Mouse (Mus musculus): ENCODE measurements at regions not wholly inside any gene's neighbourhood (a gene's known extent, or its start where the extent isn't known, plus 50 kb on each side); places are given as distances from the start of the nearest gene placed in this dataset.

GRCm38 (mm10) chr6:103809986-103810341 lies 299.6 kb downstream of the Chl1 start:
- no peak for DNase-seq (ENCODE audit: low read depth)

- DNase-seq (ENCODE audit: low read depth) = no peak
Observed at GRCm38 (mm10) chr6:103810342-103811001, 300.1 kb downstream of the Chl1 start.

- peak; percentile 5 for DNase-seq (ENCODE audit: low read depth)
Observed at GRCm38 (mm10) chr6:103816396-103816795, 306.0 kb downstream of the Chl1 start.

- no peak for DNase-seq (ENCODE audit: low read depth)
Observed at GRCm38 (mm10) chr6:103826042-103826441, 315.7 kb downstream of the Chl1 start.

GRCm38 (mm10) chr6:103827623-103828022 lies 317.2 kb downstream of the Chl1 start:
- DNase-seq (ENCODE audit: low read depth) = no peak

- DNase-seq (ENCODE audit: low read depth) = no peak
Observed at GRCm38 (mm10) chr6:103828866-103829265, 318.5 kb downstream of the Chl1 start.

GRCm38 (mm10) chr6:103832301-103832700 lies 321.9 kb downstream of the Chl1 start:
- DNase-seq (ENCODE audit: low read depth) = no peak

GRCm38 (mm10) chr6:103832808-103833207 lies 322.4 kb downstream of the Chl1 start:
- DNase-seq (ENCODE audit: low read depth) = no peak

GRCm38 (mm10) chr6:103833501-103834132 lies 323.2 kb downstream of the Chl1 start:
- peak; percentile 71 for DNase-seq (ENCODE audit: low read depth)

GRCm38 (mm10) chr6:103834726-103835229 lies 324.4 kb downstream of the Chl1 start:
- no peak for DNase-seq (ENCODE audit: low read depth)

GRCm38 (mm10) chr6:103859787-103860186 lies 349.4 kb downstream of the Chl1 start:
- no peak for DNase-seq (ENCODE audit: low read depth)

- DNase-seq (ENCODE audit: low read depth) = no peak
Observed at GRCm38 (mm10) chr6:103893455-103893854, 383.1 kb downstream of the Chl1 start.

GRCm38 (mm10) chr6:103924504-103924903 lies 414.1 kb downstream of the Chl1 start:
- DNase-seq (ENCODE audit: low read depth) = no peak

GRCm38 (mm10) chr6:103927094-103927493 lies 416.7 kb downstream of the Chl1 start:
- DNase-seq (ENCODE audit: low read depth) = no peak

GRCm38 (mm10) chr6:103940345-103940744 lies 430.0 kb downstream of the Chl1 start:
- DNase-seq (ENCODE audit: low read depth) = no peak

- no peak for DNase-seq (ENCODE audit: low read depth)
Observed at GRCm38 (mm10) chr6:103944361-103944760, 434.0 kb downstream of the Chl1 start.

- no peak for DNase-seq (ENCODE audit: low read depth)
Observed at GRCm38 (mm10) chr6:103947474-103947873, 437.1 kb downstream of the Chl1 start.

- DNase-seq (ENCODE audit: low read depth) = no peak
Observed at GRCm38 (mm10) chr6:103953134-103953771, 442.9 kb downstream of the Chl1 start.

- DNase-seq (ENCODE audit: low read depth) = no peak
Observed at GRCm38 (mm10) chr6:103959002-103959401, 448.6 kb downstream of the Chl1 start.

- DNase-seq (ENCODE audit: low read depth) = no peak
Observed at GRCm38 (mm10) chr6:103967811-103968420, 457.5 kb downstream of the Chl1 start.

- DNase-seq (ENCODE audit: low read depth) = no peak
Observed at GRCm38 (mm10) chr6:103999186-103999585, 488.8 kb downstream of the Chl1 start.

- DNase-seq (ENCODE audit: low read depth) = peak; percentile 66
Observed at GRCm38 (mm10) chr6:104028439-104029091, 464.0 kb upstream of the Cntn6 start.

All from 416B (cell line).